Mouse (Mus musculus): Measurements from ENCODE around the gene Sh3pxd2a.
A peak's percentile ranks its signal among the peaks of the same experiment; 100 is the strongest.

Sh3pxd2a gene

DNA sequence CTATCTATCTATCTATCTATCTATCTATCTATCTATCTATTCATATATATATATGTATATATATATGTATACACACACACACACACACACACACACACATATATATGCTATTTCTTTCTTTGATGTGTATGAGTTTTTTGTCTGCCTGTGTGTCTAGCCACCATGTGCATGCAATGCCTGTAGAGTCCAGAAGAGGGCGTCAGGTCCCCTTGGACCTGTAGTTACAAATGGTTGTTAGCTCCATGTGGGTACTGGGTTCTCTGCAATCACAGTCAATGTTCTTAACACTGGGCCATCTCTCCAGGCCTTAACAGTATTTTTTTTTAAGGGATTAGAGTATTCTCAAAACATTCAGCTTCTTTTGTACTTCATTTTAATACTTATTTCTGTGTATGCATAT lies 250.7 kb downstream of the Sh3pxd2a start:
- no peak overlapping the region for H3K4me3 ChIP-seq (replicated peaks; ENCODE audit: low read length)
- H3K4me1 ChIP-seq (replicated peaks; ENCODE audit: low read depth, low read length) = peaks cover 8% of the 10 kb centered on the region
- TF ChIP-seq CTCF (conservative IDR thresholded peaks at IDR 0.05; ENCODE audit: low read length) (peak; percentile 69), POU5F1 (IDR thresholded peaks at IDR 0.05; ENCODE audit: borderline replicate concordance, low read length) (no peak)
- no peaks in the 10 kb centered on the region for H3K36me3 ChIP-seq (ENCODE audit: insufficient read depth, low read length)
- H3K27me3 ChIP-seq (ENCODE audit: insufficient read depth, low read length) = no peaks in the 10 kb centered on the region
- H3K9me3 ChIP-seq (ENCODE audit: low read length) = peaks cover 14% of the 10 kb centered on the region

DNA sequence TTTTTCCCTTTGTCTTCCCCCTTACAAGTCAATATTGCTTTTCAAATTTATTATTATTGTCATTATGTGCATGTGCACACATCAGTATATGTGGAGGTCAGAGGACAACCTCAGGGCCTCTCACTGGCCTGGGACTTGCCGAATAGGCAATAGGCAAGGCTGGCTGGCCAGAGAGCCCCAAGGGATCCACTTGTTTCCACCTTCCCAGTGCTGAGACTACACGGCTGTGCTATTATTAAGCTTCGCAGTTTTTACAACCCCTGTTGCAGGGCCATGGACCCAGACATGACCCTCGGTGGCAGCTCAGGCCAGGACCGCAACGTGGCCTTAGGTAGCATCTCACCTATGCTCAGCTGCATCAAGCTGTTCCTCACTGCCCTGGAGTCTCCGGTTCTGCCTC lies 251.8 kb downstream of the Sh3pxd2a start:
- Histone ChIP-seq H3K4me1 (replicated peaks; ENCODE audit: low read depth, low read length) (peaks cover 8% of the 10 kb centered on the region), H3K36me3 (ENCODE audit: insufficient read depth, low read length) (no peaks in the 10 kb centered on the region), H3K4me3 (replicated peaks; ENCODE audit: low read length) (no peak overlapping the region), H3K27me3 (ENCODE audit: insufficient read depth, low read length) (no peaks in the 10 kb centered on the region), H3K9me3 (ENCODE audit: low read length) (peaks cover 4% of the 10 kb centered on the region)
- TF ChIP-seq CTCF (conservative IDR thresholded peaks at IDR 0.05; ENCODE audit: low read length) (no peak), NANOG (IDR thresholded peaks at IDR 0.05; ENCODE audit: borderline replicate concordance, low read length) (no peak), POU5F1 (IDR thresholded peaks at IDR 0.05; ENCODE audit: borderline replicate concordance, low read length) (no peak)

DNA sequence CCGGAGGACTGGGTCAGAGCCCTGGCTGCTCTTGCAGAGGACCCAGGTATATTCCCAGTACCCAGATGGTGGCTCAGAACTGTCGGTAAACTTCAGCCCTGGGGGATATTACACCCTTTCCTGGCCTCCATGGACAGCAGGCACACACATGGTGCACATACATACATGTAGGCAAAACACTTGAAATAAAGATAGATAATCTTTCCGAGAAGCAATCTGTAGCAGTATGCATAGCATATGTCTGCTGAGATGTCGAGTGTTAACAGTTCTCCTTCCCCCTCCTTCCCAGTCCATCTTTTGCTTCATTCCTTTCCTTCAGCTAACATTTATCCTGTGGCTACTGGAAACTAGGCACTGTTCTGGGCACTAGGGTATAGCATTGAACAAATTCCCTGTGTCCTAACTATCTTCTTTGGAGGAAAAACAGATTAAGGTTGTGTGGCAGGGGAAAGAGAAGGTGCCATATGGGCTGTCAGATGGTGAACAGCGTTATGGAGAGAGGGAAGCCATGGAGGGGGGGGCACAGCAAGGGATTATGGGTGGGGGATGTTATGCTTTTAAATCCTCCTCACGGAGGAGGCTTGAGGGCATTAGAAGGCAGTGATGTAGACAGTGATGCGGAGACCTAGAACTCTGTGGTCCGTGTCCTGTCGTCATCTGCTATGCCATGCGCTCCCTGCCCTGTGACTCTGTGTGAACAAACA lies 252.4 kb downstream of the Sh3pxd2a start:
- no peak for TF ChIP-seq NANOG (IDR thresholded peaks at IDR 0.05; ENCODE audit: borderline replicate concordance, low read length)
- TF ChIP-seq POU5F1 (IDR thresholded peaks at IDR 0.05; ENCODE audit: borderline replicate concordance, low read length) = no peak
- TF ChIP-seq CTCF (conservative IDR thresholded peaks at IDR 0.05; ENCODE audit: low read length) = no peak
- H3K27me3 ChIP-seq (ENCODE audit: insufficient read depth, low read length) = no peaks in the 10 kb centered on the region
- peaks cover 8% of the 10 kb centered on the region for H3K4me1 ChIP-seq (replicated peaks; ENCODE audit: low read depth, low read length)
- no peaks in the 10 kb centered on the region for H3K36me3 ChIP-seq (ENCODE audit: insufficient read depth, low read length)
- H3K9me3 ChIP-seq (ENCODE audit: low read length) = no peaks in the 10 kb centered on the region
- no peak overlapping the region for H3K4me3 ChIP-seq (replicated peaks; ENCODE audit: low read length)

DNA sequence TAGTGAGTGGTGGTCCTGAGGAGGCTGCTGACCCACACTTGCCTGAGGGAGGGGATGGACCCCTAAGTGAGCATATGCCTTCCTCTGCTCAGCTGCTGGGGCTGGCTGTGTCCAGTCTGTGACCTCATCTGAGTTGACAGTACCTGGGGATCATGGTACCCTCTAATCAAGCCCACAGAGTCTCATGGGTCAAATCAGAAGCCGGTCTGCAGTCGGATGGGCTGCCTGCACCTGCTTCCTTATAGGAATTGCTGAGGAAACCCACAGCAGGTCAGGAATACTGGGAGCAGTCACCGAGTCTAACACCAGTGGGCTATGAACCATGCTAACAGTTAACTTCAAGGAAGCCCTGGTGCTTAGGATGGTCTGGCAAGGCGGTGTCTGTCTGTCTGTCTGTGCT lies 253.8 kb downstream of the Sh3pxd2a start:
- H3K4me1 ChIP-seq (replicated peaks; ENCODE audit: low read depth, low read length) = peaks cover 8% of the 10 kb centered on the region
- TF ChIP-seq CTCF (conservative IDR thresholded peaks at IDR 0.05; ENCODE audit: low read length) = no peak
- no peak for TF ChIP-seq NANOG (IDR thresholded peaks at IDR 0.05; ENCODE audit: borderline replicate concordance, low read length)
- TF ChIP-seq POU5F1 (IDR thresholded peaks at IDR 0.05; ENCODE audit: borderline replicate concordance, low read length) = no peak
- H3K27me3 ChIP-seq (ENCODE audit: insufficient read depth, low read length) = no peaks in the 10 kb centered on the region
- no peaks in the 10 kb centered on the region for H3K9me3 ChIP-seq (ENCODE audit: low read length)
- no peak overlapping the region for H3K4me3 ChIP-seq (replicated peaks; ENCODE audit: low read length)
- H3K36me3 ChIP-seq (ENCODE audit: insufficient read depth, low read length) = no peaks in the 10 kb centered on the region
